Mouse (Mus musculus): ENCODE measurements around the gene Exosc5.

The Exosc5 gene

GRCm38 (mm10) chr7:25637099-25637498 lies 21.9 kb upstream of the Exosc5 start:
- DNase-seq = no peak

- DNase-seq = peak; percentile 74
Measured at GRCm38 (mm10) chr7:25639754-25640153, 19.2 kb upstream of the Exosc5 start.

- no peak for DNase-seq
Measured at GRCm38 (mm10) chr7:25644136-25644535, 14.8 kb upstream of the Exosc5 start.

GRCm38 (mm10) chr7:25644631-25645030 lies 14.3 kb upstream of the Exosc5 start:
- DNase-seq = no peak

DNA sequence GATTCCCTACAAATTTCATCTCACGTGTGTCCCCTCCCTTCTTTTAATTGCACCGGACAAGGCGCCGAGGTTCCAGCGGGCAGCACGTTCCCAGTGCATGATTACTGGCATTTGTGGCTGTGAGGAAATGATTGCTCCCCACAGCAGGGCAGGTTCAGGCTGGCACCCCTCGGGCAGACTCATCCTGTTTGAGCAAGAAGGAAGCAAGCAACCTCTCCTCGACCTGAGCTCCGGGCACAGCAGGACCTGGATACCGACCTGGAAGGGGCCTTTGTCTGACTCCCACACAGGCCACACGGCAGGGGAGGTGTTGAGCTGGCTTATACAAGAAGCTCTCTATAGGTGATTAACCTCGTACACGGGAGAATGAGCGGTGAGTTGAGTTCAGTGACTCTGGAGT lies 13.9 kb upstream of the Exosc5 start:
- no peak for DNase-seq

DNA sequence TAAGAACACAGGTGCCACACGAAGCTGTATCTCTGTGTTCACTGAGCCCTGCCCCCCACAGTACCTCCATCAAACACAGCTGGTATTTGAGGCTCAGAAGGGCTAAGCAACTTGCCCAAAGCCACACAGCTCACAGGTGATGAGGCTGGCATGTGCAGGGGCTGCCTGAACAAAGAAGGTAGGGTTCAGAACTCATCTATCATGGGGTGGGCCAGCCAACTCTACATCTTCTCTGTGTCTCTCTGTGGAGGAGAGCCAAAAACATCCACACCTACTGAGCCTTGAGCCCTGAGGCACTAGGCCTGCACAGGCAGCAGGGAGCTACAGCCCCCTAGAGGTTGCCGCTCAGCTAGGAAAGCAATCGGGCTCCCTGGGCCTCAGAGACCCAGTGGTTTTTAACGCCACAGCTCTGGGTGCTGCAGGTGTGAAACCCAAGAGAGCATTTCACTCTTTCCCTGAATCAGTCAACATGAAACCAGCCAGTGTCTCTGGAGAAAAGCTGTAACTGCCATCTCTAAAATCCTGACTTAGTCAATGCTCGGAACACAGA lies 11.3 kb upstream of the Exosc5 start:
- DNase-seq = no peak

GRCm38 (mm10) chr7:25649839-25650238 lies 9.1 kb upstream of the Exosc5 start:
- DNase-seq = no peak

- DNase-seq = no peak
Measured at GRCm38 (mm10) chr7:25651281-25651680, 7.7 kb upstream of the Exosc5 start.

GRCm38 (mm10) chr7:25652244-25652759 lies 6.7 kb upstream of the Exosc5 start:
- DNase-seq = no peak

DNA sequence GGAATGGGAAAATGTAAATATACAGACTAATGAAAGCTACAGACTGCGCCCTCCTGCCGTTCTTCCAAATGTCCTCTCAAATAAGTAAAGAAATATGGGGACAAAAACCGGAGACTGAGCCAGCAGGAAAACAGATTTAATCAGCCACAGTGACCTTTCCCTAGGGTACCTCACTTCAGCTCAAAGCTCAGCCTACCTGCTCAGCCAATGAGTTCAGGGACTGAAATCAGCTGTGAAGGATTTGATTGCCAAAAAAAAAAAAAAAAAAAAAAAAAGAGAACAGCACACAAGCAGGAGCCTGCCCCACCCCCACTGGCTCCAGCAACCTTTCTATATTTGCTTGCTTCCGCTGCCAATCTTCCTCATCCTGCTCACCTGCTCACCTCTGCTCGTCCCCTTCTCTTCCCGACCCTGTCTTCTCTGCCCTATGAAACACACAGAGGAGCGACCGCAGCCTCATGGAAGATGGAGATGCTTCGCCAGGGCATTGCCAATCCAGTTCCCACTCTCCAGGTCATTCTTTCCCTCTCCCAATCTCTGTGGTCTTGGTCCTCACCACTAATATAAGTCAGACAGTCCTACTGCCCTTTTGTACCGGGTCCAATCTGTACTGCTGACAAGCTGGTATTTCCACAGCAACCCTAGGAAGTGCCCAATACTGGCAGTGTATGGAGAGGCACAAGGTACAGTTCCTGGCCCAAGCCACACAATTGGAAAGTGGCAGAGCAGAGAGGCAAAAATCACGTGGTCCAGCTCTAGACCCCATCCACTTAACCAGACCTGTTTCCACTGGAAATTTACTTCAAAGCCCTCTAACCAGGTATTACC lies 3.1 kb upstream of the Exosc5 start:
- DNase-seq = peak; percentile 70

DNA sequence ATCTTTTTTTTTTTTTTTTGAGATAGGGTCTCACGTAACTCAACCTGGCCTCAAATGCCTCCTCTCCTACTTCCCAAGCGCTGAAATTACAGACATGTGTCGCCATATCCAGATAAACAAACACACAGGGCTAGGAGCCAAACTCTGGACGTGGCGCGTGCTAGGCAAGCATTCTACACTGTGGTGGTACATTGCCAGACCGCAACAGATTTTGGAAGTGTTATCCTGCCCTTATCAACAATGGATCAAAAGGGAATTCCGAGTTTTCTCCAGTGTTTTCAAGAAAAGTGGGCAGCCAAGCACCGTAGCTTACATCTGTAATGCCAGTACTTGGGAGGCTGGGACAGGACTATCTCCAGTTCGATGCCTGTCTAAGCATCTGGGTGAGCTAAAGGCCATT lies 1.2 kb upstream of the Exosc5 start:
- peak; percentile 53 for DNase-seq

- no peak for DNase-seq
Measured at GRCm38 (mm10) chr7:25666381-25666780, 7.4 kb downstream of the Exosc5 start.

DNA sequence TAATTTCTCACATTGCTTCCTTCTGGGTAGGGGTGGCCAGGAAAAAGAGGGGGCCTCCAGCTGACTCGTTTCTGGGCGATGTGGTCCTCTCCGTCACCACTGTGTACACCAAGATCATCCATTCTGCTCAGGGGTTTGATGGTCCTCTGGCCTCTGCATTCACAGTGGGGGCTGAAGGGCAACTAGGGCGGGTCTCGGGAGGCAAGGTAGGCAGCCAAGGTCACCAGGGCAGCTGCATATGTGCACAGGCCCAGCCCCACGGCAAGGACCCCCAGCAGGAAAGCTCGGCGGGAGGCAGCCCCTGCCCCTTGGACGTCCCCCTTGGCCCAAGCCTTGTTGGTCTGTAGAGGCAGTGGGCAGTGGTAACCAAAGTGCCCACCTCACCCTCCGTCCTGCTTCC lies 10.2 kb downstream of the Exosc5 start:
- no peak for DNase-seq

- no peak for DNase-seq
Measured at GRCm38 (mm10) chr7:25669631-25670030, 10.7 kb downstream of the Exosc5 start.

DNA sequence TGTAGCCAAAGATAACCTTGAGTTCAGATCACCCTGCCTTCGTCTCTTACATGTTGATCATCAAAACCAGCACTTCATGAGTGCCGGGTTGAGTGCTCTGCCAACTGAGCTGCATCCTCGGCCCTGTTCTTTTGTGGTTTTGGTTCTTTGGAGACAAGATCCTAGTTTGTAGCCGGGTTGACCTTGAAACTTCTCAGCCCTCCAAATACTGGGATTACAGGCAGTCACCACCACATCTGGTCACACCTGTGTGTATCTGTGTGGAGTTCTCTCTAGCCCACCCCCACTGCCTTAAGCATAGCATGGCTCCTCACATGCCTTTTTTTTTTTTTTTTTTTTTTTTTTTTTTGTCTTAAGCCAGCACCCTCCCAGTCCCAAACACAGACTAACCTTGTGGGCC lies 11.1 kb downstream of the Exosc5 start:
- DNase-seq = no peak

GRCm38 (mm10) chr7:25671686-25672085 lies 12.7 kb downstream of the Exosc5 start:
- no peak for DNase-seq

DNA sequence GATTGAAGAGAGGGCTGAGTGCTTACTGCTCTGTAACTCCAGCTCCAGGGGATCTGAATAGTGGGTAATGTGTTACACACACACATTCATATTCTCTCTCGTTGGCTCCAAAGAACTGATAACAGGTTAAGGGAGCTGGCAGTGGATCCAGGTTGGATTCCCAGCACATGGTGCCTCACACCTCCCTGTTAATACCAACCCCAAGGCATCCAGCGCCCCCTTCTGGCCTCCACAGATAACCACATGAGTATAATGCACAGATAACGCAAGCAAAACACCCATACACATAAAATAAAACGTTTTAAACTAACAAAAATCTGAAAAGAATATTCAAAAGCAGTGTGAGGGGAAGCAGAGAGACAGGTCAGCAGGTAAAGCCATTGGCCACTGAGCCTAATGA lies 13.5 kb downstream of the Exosc5 start:
- DNase-seq = no peak

GRCm38 (mm10) chr7:25674297-25674696 lies 15.3 kb downstream of the Exosc5 start:
- no peak for DNase-seq

DNA sequence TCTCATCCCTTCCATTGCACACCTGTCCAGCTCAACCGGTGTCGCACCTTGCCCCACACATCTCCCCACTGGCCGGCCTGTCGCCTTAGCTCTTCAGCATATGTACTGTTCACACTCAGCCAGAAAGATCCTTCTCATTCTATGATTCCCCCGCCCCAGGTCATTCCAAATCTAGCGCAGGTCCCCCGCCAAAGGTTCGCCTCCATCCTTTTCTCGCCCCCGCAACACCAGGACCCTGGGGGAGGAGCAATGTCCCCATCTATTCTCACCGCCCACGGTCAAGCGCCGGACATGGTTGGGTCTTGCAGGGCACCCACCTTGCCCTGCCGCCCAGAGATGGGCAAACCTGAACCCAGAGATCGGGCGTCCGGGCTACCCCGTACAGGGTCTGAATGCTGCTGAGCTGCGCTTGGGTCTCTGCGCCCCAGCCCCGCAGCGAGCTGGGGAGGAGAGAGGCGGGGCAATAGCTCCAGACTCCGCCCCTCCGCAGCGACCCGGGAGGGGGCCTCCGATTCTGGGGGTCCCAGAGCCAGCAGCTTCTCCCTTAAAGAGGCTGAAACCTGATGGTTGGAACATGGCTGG lies 15.8 kb downstream of the Exosc5 start, which contains the start of gene Tmem91:
Tmem91 (minus strand) TSS at position 448 of the 582 bp plus-strand sequence.
- no peak for DNase-seq

DNA sequence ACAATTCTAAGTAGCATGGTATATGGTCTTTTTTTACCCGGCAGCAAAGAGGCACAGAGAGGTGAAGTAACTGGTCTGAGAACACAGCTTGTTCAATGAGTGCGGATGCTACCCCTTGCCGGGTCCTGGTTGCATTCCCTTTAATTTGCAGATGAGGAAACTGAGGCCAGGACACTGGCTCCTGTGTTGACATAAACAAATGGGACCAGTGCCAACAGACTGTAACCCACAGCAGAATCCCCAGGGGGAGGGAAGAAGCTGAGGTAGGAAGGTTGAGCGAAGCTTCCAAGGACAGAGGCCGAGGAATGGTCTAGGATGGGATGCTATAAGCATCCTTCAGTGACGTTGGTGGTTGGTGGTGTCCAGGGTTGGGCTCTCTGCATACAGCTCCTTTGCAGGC lies 16.4 kb downstream of the Exosc5 start:
- DNase-seq = peak; percentile 50

DNA sequence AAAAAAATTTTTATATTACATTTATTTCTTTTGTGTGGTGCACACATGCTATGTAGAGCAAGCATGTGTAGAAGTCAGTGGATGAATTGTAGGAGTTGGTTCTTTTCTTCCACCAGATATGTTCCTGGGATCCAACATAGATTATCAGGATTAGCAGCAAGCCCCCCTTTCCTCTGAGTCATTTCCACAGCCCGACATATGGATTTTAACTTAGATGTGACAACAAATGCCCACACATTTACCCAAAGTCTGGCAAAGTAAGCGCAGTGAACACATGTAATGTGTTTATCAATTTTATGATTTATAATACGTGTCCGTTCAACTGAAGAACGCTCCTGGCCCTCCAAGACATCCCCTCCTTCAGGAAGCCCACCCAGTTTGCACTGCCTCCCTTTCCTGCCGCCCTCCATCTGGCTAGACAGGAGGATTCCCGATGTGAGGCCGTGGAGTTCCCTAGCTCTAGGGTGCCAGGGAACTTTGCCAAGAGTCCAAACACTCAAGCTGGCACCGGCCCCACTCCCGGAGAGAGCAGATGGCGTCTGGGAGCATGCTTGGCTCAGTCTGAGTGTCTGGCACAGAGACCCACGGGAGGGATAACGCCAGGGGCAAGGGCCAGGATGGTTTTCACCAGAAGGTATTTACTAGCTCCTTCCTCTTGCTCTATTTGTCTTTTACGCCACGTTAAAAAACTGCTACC lies 17.3 kb downstream of the Exosc5 start:
- DNase-seq = peak; percentile 97

- no peak for DNase-seq
Measured at GRCm38 (mm10) chr7:25677013-25677412, 18.0 kb downstream of the Exosc5 start.

GRCm38 (mm10) chr7:25679971-25680370 lies 21.0 kb downstream of the Exosc5 start:
- no peak for DNase-seq
